Mouse (Mus musculus): ENCODE results near the gene Cep63.

Gene Cep63

DNA sequence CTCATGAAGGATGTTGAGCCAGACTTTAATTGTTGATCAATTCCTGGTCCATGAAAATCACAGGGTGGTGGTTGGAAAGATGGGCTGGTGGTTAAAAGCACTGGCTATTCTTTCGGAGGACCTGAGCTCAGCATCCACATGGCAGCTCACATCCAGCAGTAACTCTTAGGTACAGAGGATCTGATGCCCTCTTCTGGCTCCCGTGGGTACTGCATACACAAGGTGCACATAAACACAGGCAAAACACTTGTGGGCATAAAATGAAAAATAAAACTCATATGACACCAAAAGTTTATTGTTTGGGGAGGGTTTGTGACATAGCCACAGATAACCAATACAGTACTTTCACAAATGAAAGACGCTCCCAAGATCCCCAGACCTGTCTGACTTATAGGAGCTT, 67.9 kb downstream of the Cep63 start:
- peak; percentile 11 for DNase-seq (ENCODE audit: low read depth, low spot score)

DNA sequence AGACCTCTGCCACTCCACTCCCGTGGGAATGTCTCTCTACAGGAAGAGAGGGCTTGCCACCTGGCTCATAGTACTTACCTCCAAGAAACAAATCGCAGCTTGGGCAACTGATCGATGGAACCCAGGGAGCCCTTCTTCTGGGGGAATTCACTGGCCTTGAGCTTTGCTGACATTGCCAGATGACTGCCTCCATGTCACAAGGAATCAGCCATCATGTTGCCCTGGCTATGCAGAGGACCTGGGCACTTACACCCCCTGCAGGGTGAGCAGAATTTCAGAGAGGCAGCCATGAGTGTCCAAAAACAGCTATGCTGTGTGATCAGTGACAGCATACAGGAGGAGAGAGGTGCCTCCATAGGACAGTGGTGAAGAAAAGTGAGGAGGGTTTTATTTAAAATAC, 72.6 kb downstream of the Cep63 start:
- DNase-seq (ENCODE audit: low read depth, low spot score) = no peak

DNA sequence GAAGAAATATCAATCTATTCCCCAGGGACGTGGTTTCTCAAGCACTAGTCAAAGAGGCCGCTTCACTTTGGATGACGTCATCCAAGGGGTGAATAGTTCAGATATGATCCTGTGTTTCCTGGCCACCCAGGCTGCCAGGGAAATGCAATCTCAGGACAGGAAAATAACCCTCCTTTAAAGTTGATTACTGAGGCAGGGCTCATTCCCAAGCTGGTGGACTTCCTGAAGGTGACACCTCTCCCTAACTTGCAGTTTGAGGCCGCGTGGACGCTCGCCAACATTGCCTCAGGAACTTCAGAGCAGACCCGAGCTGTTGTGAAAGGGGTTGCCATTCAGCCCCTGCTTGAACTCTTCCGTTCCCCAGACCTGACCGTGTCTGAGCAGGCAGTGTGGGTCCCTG, 74.6 kb downstream of the Cep63 start:
- peak; percentile 47 for DNase-seq (ENCODE audit: low read depth, low spot score)

- no peak for DNase-seq (ENCODE audit: low read depth, low spot score)
These were observed 77.1 kb downstream of the Cep63 start for GRCm38 (mm10) chr9:102549211-102549610.

DNA sequence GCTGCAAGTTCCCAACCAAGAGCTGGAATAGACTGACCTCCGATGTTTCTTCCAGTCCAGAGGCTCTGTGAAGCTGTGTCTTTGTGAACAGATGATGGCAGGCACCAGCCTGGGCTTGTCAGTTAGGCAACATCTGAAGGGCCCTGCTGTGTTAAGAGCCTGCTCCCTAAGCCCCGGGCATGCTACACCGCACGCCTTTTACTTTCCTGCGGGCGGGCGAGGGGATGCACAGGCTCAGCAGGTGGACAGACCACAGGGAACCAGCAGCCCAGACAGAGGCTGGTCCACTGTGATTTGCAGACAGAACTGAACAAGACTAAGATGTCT, 79.3 kb downstream of the Cep63 start:
- DNase-seq (ENCODE audit: low read depth, low spot score) = no peak

- no peak for DNase-seq (ENCODE audit: low read depth, low spot score)
These were observed 79.9 kb downstream of the Cep63 start for GRCm38 (mm10) chr9:102546256-102547027.

DNA sequence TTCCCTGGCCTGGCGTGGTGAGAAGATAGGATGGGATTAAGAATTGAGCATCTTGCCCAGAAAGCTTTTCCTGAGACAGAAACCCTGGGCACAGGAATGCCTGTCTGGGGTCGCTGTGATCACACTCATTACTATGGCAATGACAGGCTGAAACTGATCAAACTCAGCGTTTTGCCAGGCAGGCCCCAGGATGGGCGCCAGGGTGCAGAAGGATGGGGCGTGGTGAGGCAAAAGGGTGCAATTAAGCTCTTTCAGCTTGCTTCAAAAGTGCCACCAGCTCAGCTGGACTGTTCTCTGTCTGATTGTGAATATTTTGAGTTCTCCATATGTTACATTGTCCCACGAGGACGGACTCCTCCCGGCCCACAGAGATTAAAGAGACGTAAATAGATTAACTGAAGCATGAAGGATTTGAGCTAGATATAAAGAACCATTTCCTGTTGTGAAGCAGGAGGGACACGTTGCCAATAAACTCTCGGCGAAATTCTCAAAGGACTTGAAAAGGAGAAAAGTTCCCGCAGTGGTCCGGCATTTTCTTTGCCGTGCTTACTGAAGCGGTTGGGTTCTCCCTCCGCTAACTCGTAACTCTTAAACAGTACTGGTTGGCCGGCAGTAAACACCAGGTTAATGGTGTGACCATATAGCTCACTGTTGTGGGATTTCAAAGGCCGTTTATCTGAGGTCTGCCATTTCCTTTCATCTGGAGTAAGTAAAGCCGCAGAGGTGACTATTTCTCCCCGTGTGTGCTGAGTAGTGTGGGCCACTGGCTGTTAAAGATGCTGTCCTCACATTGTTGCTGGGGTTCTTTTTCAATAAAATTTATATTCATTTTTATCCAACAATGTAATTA, 80.7 kb downstream of the Cep63 start:
- DNase-seq (ENCODE audit: low read depth, low spot score) = no peak

DNA sequence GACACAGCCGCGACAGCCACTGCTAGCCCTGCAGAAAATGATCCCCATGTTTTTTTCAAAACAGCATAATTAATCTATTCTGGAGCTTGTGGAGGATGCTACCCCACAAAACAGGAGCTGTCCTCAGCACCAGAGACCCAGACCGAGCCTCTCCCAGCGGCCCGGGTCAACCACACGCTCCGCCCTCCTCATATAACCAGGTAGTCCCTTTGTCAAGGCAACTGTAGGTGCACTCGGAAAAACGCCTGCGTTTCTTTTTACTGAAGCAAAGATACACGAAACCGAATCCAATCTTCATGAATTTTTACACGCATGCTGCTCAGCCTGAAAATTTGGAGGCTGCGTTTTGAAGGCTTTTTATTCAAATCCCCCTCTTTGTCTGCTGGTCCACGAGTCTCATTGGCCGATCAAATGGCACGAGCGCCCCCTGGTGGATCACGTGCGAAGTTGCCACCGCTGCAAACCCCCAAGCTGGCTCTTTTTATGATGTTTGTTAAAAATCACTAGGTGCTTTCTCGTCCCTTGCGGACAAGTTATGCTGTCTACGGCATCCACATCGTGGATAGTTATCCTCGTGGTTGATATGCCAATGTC, 81.5 kb downstream of the Cep63 start:
- DNase-seq (ENCODE audit: low read depth, low spot score) = peak; percentile 76

DNA sequence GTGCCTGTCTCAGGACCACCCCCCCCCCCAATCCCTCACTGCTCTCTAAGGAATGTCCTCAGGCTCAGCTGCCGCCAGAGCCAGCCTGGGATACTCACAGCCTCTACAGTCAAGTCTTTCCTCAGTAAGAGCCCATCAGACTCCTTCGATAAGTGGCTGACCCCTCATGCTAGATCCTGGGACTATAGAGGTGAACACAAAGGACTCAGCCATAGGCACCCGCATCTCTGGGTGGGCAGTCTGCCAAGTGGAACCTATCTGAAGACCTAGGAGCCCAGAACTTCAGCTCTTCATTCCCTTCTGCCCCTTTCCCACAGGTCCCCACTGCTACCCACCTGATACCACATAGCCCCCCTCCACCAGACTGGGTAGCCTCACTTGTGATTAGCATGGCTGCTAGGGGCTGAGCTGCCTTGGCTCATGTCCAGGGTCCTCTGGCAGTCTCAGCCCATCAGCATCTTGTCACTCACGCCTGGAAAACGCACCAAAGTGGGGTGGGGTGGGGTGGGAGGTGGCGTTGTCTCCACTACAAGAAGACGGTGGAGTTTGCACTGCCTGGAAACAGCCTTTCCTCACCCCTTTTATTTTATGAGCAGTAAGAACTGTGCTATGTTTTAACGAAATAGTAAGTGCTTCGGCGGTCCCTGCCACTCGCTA, 82.1 kb downstream of the Cep63 start:
- no peak for DNase-seq (ENCODE audit: low read depth, low spot score)

DNA sequence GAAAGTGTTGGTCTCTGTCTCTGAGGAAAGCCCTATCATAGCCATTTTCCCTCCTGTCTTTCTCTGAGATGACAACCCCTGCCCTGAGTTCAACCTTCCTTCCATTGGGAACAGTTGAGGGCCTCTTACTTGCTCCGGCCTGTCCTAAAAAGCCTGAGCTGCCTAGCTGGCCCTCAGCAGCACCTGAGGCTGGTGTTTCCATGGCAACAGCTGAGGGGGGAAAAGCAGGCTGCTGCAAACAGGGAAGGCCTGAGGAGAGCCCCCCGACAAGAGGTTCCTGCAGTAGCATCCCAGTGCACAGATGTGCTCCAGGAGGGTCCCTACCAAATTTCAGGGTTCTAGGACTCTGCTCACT, 82.6 kb downstream of the Cep63 start:
- no peak for DNase-seq (ENCODE audit: low read depth, low spot score)

DNA sequence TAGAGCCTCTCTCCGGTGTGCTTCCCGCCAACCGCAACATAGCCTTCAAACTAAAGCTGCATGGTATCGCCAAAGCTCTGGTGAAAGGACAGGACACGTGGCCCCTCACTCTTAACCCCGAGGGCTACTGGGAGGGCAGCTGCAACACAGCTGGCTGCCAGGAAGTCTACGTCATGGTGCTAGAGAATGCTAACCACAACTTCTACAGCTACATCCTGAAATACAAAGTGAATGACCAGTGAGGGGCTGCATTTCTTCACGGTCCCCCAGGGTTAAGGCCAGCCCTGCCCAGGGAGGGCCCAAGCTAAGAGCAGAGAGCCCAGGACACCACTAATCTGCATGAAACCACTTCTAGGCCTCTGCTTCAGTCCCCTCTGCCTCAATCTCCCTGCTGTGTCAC, 83.8 kb downstream of the Cep63 start:
- DNase-seq (ENCODE audit: low read depth, low spot score) = no peak

DNA sequence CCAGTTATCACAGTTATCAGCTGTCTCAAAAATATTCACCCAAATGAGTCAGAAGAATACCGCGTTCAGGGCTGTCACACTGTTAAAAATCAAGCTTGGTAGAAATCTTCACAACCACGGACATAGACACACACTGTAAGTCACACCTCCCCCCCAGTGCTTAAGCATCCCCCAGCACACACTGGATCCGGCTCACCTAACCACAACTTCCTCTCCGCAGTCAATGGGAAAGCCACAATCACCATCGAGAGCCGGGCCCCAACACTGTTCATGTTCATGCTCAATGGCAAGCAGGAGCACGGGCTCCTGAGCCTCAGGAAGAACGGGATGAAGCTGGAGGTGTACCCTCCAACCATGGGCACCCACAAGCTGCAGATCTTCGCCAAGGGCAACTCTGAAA, 84.7 kb downstream of the Cep63 start:
- DNase-seq (ENCODE audit: low read depth, low spot score) = no peak

- no peak for DNase-seq (ENCODE audit: low read depth, low spot score)
These were observed 86.6 kb downstream of the Cep63 start for GRCm38 (mm10) chr9:102539699-102540098.

GRCm38 (mm10) chr9:102536968-102537367, 89.4 kb downstream of the Cep63 start:
- DNase-seq (ENCODE audit: low read depth, low spot score) = no peak
